Mouse (Mus musculus) ovary, postnatal 10 days (tissue): ENCODE results near the gene Hist1h1t.
A peak's percentile ranks its signal among the peaks of the same experiment; 100 is the strongest.
"Not testable (repeated sequence)": the region's sequence is repeated elsewhere in the genome, so short reads cannot be mapped to it uniquely, and the experiment has no call there.

ENCODE experiments used
- DNase-seq: peaks from one replicate; pipeline ENCODE4 v3.0.0; 2022; ENCODE audit warnings: low spot score

The Hist1h1t gene

DNA sequence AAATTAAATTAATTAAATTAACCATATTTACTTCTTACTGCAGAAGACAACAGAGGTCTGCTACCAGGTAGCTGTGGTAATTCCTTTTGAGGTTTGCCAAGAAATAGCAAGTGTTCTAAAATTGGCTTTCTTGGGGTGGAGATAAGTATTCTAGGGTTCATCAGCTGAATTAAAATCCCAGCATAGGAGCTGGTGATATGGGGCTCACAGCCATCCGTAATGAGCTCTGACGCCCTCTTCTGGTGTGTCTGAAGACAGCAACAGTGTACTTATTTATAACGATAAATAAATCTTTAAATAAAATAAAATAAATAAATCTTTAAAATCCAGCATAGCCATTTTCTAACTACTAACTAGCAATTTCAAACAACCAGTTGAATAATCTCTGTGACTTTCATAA lies 4.2 kb downstream of the Hist1h1t start:
- DNase-seq: no peak

DNA sequence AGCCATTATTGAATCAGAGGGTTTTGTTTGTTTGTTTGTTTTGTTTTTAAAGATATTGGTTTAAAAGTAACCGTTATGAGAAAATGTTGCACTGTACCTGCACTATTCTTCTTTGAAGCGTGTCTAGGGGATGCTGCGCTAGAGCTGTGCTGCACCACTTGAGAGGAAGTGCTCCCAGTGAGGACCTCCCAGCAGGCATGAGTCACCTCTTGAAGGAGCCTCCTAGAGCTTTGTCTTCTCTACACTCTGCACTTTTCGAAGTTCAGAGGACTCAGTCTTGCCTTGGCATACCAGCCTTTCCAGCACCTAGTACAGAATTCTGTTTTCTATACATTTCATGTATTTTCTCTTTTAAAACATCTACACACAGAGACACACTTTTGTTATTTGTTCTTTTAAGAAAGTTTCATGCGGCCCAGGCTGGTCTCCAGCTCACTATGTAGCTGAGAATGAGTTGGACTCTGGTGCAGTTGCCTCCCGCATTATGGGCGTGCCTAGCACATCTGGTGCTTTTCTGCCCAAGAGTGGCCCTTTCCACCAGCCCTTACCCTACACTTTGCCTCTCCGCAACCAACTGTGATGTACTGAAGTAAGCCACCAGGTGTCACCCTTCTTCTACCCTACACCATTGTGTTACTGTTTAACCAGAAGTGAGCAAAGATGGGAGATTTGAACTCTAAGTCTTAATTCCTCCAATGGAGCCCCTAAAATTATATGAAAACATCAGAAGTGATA lies 5.3 kb downstream of the Hist1h1t start:
- DNase-seq: no peak

DNA sequence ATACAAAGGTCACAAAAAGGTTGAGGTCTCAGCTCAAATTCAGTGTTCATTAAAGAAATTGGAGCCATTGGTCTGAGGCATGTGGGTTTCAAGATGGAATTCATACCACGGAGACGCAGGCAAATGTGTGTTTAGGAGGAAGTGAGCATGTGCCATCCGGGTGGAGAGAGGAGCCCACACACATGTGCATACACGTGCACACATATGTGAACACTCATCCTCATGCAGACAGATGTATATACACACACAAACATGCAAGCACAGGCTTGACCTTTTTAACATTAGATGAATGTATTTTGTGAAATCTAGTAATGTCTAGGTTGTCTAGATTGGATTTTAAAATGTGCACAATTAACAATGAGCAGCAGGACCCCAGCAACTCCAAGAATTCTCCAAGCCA lies 6.6 kb downstream of the Hist1h1t start:
- no peak for DNase-seq

DNA sequence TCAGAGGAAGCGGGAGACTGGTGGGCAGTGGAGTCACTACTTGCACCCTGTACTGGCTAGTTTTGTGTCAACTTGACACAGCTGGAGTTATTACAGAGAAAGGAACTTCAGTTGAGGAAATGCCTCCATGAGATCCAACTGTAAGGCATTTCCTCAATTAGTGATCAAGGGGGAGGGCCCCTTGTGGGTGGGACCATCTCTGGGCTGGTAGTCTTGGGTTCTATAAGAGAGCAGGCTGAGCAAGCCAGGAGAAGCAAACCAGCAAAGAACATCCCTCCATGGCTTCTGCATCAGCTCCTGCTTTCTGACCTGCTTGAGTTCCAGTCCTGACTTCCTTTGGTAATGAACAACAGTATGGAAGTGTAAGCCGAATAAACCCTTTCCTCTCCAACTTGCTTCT lies 7.2 kb downstream of the Hist1h1t start:
- not testable (repeated sequence) for DNase-seq

DNA sequence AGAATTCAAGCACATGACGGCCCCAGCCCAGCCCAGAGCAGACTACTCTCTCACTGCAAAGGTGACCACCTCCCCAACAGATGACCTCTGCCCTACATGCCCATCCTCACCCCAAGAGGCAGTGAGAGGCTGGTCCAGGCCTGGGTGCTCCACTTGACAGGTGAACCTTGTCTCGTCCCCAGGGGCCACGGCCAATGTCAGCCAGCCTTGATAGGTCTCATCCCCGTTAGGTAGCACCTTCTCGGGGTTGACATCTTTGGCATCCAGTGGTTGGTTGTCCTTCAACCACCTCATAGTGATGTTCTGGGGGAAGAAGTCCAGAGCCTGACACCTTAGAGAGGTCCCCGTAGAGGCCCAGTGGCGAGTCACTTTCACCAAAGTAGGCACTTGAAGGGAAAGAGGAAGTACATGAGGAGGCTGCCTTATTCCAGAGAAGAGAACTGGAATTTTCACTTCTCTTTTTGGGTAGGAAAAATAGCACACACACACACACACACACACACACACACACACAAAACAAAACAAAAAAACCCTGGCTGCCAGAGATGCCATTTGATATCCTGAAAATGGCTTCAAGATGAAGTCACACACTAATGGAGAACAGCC lies 10.2 kb downstream of the Hist1h1t start:
- no peak for DNase-seq

DNA sequence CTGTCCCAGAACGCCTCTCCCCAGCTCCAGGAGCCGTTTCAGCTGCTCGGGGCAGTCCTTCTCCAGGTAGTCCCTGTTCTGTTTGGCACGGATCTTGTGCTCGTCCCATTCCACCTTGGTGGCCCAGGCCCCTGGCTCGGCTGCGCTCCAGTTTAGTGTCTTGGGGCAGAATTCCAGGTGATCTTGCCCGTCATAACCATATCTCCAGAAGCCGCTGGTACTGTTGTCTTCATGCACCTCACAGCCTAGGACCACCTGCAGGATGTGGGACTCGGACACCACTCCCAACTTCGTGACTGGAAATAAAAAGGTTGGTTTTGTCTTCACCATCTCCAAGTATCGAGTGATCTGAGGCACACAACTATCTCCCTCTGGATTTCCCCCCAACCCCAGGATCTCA lies 11.2 kb downstream of the Hist1h1t start:
- no peak for DNase-seq

DNA sequence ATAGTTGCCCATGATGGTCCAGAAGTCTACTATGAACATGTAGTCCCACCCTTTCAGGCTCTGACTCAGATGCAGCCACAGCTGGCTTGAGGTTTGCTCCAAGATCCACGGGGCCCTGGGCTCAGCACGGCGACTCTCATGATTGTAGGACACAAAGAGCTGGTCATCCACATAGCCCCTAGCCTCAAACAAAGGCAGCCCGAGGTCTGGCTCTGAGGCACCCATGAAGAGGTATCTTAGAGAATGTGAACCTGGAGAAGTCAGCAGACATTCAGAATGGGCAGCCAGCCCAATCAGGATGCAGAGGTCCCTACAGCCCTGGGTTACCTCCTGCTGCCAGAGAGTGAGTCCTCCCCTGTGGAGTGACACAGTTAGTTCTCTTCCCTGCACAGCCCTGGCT lies 12.4 kb downstream of the Hist1h1t start:
- DNase-seq: no peak

DNA sequence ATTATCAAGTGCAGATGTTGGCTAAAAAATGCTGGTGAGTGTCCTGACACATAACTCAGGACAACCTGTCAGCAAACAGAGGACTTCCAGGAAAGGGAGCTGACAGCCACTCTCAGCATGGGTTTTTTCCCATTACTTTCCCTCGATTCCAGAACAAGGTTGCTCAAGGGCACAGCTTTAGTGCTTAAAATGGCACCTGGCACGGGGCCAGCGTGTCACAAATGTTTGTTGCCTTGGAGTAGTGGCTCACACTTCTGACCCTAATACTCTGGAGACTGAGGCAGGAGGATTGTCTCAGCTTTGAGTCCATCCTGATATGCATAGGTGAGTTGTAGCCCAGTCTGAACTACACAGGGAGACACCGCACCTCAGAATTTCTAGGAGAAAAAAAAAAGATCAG lies 13.0 kb downstream of the Hist1h1t start:
- no peak for DNase-seq

DNA sequence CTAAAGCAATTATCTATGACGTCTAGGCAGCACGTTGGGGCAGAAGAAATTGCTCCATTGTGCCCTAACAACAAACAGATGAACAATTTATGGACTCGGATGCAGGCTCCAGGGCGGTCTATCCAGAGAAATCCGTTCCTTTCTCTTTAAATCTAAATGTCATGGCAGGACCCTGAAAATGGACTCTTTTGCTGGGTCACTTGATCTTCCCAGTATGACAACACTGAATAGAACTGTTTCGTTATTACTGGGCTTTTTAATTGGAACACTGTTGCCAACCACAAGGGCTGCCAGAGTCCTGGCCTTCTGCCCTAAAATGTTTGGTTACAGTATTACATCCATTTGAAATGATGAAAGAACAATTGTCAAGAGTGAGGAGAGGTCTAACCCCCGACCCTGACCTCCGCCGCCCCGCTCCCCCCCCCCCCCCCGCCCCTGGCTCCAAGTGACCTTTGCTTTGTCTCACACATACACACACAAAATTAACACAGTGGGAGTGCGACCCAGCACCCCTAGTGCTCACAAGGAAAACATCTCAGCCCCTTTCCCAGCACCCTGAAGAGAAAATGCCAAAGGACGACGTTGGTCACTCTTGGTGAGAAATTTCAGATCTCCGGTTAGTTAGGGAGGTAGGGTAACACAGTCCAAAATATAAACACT lies 14.2 kb downstream of the Hist1h1t start:
- DNase-seq: no peak

DNA sequence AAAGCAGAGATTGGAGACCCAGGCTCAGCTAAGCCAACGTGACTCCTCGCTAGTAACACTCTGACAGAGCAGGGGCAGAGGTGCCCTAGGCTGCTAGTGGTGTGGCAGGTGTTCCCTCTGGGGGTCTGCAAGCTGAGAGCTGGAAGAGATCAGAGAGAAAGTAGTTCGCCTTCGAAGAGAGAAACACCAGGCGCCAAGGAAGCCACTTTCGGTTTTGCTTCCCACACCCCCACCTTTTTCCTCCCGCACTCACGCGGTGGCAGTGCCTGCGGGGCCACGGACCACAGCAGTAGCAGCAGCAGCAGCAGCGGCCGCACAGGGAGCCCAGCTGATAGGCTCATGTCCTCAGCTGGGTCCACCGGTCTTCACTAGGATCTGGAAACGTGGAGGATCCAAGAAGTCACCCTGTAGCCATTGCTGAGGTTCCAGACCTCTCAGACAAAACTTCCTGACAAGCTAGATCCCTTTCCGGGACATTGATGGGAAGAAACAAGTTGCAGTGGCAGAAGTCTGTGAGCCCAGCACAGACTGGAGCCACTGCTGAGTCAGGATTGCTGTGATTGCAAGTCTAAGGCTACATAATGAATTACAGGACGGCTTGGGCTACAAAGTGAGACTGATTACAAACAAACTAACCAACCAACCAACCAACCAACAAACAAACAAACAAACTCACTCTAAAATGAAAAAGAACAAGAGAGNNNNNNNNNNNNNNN lies 14.9 kb downstream of the Hist1h1t start, which contains the start of gene Hfe:
Hfe (minus strand) TSS at position 481 of the 716 bp plus-strand sequence.
- peak; percentile 28 for DNase-seq

DNA sequence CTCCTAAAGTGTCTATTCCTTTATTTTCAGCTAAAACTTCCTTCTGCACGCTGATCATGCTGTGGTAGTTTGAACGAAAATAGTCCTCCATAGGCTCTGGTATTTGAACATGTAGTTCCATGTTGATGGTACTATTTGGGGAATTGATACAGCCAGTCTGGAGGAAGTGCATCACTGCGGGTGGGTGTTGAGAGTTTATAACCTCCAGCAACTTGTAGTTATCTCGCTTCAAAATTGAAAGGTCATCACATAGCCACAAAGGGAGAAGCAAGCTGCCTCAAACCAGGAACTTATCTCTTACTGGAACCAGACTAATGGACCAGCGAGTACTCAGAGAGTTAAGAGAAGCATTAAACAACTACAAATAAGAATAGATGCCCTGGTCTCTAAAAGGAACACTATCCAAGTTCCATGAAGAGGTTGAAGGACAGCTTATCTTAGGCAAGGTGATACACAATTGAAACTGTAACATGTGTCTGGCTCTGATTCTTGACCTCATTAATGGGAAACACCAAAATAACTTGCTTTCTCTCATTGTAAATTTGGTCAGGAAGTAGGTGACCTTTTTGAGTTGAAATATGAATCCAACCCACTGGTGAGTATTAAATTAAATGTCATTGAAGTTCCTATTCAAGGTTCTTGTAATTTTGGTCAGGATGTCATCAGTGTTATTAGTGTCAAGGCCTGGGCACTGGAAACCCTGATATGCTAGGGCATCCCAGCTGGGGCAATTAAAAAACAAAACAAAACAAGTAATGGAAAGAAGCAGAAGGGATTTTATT lies 20.8 kb downstream of the Hist1h1t start:
- DNase-seq: no peak

DNA sequence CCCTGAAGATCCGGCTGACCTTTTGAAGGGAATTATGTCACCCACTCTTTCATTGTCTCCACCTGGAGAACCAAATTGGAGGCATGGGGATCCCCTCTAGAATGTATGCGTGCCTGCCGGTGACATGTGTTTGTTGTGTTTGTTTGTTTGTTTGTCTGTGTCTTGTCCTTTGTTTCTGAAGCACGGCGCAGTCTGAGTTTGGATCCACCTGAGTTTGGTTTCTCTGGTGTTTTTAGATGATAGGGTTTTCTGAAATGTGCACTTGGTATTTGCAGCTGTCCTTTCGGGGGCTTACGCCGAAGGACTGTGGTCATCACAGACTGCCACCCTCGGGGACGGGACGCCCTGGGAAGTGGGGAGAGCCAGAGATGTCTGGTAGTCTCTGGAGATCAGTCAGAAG lies 21.6 kb downstream of the Hist1h1t start:
- DNase-seq: no peak

DNA sequence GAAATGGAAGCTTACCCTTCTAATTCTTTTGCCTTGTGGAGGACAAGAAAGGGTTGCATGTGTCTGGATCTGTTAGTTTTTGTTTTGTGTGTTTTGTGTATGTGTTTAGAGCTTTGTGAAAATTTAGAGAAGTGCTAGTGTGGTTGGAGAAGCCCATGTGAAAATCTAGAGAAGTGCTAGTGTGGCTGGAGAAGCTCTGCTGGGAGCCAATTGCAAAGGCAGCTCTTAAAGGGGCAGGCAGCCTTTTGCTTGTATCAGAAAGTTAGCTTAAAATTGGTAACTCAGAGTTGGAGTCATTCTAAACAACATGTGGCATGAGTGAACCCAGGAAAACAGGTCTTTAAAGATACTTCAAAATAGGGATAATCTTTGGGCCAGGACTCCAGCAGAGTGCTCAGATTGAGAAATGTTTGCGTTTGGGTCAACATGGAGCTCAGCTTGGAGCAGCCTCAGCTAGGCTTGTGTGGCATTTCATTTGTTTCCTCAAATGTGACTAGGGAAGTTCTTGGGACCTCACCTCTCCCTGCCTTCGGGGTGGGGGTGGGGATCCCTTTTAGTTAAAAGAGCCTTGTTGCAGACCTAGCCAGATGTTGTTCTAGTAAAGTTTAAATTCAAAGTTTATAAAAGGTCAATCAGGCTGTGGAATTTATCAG lies 22.1 kb downstream of the Hist1h1t start:
- not testable (repeated sequence) for DNase-seq

DNA sequence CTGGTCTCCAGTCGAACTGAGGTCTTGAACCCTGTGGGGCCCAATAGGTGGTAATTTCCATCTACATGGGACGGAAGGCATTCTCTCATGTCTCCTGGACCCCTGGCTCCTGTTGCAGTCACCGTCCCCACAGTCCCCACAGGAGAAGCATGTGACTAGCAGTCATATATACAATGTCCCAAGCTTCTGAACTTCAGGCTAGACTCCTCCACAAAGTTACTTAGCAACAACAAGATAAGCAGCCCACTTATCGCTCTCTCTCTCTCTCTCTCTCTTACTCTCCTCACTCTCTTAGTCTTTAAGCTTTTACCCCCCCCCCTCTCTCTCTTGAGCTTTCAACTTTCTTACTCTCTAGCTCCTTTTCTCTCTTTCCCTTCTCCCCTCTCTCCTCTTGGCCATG lies 28.6 kb downstream of the Hist1h1t start:
- DNase-seq: no peak

DNA sequence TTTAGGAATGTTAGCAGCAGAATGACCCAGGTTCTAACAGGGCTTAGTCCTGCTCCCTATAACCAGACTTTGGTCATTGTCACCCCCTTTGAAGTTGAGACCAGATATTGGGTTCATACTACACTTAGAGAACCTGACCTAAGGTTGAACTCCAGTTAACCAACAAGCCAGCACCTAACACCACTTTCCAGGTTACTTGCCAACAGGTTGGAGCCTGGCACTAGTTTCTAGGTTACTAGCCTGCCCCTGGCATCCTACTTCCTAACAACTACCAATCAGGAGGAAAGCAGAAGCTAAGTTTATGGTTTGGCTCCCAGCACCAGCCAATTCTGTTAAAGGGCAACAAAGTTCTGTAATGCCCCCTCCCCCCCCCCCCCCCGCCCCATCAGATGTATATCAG lies 29.6 kb downstream of the Hist1h1t start:
- no peak for DNase-seq

DNA sequence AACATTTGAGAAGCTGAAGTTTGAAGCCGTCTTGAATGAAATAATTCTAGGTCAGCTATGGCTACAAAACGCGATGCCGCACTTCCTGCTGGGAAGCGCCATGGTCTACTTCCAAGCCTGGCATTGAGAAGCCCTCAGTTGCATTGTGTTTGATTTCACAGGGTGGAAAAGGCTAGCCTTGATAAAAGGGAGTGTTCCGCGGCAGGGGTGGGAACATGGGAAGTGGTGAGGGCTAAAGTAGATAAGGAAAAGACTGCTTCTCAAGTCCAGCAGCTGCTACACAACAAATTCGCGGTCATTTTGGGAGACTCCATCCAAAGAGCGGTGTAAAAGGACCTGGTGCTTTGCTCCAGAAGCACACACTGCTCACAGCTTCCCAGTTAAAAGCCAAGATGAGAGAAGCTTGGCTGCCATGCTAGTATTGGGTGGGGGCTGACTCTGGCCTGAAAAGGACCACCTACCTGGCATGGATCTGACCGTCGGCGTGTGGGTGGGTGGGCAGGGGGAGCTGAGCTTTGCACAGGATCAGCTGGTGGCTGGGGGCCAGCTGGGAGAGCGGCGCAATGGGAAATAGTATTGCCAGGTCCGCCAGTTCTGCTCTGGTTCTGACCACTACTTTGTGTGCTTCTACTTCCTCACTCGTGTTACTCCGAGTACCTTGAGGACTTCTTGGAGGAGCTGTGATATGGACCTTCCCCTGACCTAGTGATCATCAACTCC lies 33.0 kb downstream of the Hist1h1t start:
- no peak for DNase-seq

DNA sequence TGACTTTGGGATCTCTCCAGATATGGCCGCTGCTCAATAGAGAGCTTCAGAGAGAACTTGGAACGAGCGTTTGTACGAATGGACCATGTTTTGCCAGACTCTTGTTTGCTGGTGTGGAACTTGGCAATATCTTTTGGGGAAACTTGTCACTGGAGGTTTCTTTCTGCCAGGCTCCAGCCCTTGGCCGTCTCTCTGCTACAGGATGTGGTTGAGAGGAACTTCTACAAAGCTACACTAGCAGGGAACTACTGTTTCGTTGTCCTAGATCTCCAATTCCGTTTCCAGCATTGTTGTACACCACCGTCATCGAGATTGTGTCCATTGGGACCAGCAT lies 33.5 kb downstream of the Hist1h1t start:
- DNase-seq: no peak

DNA sequence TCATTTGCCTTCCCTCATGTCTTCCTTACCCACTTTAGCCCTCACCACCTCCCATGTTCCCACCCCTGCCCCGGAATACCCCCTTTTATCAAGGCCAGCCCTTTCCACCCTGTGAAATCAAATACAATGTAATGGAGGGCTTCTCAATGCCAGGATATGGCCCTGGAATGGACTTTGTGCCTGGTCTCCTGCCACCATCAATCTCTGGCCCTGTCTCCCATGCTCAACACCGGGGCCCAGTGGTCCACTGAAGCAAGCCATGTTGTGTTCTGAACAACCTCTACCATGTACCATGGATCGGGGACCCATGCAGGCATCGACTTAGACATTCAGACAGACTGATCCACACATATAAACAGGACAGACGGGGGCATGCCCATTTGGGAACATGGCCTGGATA lies 34.1 kb downstream of the Hist1h1t start:
- no peak for DNase-seq

DNA sequence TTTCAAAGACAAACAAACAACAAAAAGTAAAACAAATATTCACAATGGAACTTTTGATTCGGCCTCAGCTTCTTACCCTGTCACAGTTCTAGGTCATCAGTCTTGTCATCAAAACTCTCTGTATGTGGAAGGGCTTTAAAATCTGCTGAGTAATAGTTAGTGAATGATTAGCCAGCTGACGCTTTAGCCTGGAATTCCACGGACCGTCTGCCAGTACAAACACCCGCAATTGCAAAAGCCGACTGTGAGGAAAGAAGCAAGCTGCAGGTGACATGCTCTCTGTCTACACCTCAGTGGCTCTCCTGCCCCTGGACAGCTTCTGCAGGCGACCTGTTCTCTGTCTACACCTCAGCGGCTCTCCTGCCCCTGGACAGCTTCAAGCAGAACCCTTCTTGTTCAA lies 34.9 kb downstream of the Hist1h1t start:
- no peak for DNase-seq

DNA sequence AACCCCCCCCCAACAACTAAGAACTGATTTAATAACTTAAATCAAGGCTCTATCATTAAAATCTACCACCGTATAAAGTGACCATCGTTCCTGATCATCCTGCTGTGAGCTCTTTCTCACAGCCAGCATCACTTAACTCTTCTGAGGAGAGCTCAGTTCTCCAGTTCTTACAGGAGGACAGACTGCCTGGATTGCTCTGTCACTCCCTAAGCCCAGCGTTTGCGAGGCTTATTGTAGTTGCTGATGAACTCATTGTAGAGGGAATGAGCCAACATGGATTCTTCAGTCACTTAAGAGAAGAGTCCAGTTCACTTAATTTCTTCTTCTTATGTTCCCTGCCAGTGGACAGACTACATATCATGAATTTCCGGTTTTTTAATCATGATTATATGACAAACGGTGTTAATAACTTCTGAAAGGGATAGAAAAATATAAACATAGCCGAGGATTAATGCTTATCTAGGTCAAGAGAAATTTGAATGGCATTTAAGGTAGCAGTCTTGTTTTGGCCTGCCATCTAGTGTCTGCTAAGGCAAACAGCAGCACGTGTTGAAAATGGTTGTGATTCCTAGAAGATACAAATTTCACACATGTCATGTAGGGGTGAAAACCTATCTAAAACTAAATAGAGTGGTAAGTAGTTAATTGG lies 36.7 kb downstream of the Hist1h1t start:
- no peak for DNase-seq
